Mouse (Mus musculus) kidney, postnatal 25 days (tissue): ENCODE measurements around the gene Ptpn3.
"Not testable (repeated sequence)": the region's sequence is repeated elsewhere in the genome, so short reads cannot be mapped to it uniquely, and the experiment has no call there.

ENCODE experiments used
- DNase-seq, 2 experiments: peaks; one replicate each; pipeline ENCODE4 v3.0.0; 2021; ENCODE audit warnings: mixed read lengths in 2 of 2

The Ptpn3 gene

DNA sequence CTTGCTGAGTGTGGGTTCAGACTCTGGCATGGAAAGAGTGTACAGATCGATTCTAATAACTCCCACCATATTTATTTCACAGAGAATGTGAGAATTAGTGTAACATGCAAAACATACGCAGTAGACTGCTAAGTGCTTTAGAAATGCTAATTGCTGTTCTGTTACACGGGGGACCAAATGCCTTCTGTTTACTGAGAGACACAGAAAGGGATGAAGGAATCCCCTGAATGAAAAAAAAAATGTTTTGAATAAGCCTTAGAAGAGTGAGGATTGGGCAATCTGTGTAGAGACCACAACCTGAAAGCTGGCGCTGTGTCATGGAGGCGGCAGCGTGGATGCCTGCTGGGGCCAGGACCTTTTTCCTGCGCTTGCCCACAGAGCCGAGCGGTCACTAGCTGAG, 86.8 kb downstream of the Ptpn3 start:
- no peak for DNase-seq

DNA sequence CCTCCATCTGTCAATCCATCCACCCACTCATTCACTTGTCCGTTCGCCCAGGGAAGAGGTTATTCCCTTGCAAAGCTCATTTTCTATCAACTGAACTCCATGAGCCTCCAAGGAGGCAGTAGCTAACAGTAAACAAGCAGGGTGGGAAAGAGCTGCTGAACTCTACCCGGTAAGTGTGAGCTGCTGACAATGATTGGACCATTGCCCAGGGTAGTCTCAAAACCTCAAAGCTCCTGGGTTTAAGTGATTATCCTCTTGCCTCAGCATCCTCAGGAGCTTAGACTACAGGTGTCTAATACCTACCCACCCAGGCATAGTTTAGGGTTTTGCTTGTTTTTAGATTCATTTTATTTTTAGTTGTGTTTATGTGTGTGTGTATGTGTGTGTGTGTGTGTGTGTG, 87.5 kb downstream of the Ptpn3 start:
- DNase-seq, result no peak

DNA sequence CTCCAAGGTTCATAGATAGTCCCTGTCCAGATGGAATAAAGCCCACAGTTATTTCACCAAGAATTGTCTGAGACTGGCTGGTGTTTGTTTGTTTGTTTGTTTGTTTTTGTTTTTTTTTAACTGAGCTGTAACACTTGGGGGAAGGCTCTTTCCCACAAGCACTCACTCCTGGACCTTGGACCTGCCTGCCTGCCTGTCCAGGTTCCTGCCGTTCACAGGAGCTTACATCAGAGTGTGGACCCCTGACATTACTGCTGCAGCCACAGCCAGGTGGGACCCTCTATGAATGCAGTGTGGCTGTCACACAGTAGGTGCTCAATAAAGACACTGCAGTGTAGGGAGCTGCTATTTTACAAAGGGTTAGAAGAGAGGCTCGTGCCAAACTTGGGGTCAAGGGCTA, 89.9 kb downstream of the Ptpn3 start:
- peak; percentile 12 to 62 for DNase-seq

DNA sequence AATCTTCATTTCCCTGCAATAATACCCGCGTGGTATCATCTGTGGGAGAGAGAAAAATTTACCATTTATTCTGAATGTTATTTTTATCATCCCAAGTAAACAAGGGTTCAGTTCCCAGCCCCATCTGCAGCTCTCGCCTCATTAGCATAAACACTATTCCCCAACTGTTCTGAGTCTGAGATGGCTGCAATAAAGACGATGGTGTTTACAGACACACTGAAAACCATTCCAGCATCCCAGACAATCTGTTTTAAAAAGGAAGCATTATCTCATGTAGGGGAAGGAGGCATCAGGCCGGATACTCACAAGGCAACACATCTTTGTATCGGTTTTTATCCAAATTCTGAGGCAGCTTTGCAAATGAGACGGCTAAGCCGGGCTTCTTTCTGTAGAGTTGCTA, 95.7 kb downstream of the Ptpn3 start:
- no peak for DNase-seq

DNA sequence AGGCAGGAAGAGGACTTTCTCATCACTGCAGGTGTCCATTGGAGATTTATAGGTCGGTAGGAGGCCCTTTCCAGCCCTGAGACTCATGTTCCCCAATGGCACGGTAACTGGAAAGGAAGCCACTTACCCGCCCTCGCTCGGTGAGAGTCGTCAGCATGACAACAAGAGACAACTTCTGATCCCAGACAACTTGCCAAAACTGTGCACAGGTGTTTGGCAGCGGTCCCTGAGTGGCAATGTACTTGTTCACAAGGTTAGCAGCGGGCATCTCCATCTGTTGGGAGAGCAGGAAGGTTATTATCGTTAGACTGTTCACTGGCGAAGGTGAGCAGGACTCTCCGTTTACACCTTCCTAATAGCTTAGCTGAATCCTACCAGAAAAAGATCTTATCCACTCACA, 96.9 kb downstream of the Ptpn3 start:
- no peak for DNase-seq

DNA sequence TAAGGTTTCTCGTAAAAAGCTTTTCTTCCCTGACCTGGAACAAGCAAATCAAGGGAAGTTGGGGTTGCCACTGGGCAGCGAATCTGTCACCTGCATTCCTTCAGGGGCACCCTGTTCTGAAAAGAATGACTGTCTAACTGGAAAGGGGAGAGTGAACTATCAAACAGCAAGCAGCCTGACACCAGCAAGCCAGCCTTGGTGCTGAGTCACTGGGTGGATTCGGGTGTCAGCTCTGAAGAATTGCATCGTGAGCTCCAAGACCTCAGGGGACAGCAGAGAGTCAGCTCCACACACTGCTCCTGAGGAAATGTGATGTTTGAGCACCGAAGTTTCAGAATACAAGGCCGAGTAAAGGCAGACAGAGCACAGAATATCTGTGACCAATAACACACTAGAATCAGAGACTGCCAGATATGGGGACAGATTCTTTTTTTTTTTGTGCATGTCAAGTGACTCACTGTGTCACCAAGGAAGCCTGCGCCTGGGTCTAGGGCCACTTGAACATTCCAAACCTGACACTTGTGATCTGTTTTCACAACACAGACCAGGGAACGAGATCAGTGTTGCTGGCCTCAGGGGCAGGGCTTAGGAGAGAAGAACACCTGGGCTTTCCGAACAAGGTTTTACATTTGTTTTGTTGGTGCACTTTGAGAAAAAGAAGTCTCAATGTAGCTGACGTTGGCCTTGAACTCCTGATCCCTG, 98.8 kb downstream of the Ptpn3 start:
- no peak for DNase-seq

DNA sequence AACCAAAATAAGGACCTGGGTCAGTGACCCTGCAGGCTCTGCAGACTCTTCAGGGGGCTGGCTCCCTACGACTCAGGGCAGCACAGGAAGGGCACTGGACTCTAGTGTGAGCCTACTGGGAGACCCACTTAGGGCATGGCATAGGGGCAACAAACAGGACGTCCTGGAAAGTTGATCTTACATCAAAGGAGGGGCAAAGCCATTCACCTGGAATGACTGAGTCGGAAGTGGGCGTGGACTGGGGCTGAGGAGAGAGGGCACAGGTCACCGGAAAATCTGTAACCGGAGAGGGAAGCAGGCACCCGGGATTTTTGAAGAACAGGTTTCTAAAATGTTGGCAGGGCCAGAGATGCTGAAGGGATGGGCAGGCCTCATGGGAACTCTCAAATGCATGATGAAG, 99.5 kb downstream of the Ptpn3 start:
- DNase-seq, result no peak

DNA sequence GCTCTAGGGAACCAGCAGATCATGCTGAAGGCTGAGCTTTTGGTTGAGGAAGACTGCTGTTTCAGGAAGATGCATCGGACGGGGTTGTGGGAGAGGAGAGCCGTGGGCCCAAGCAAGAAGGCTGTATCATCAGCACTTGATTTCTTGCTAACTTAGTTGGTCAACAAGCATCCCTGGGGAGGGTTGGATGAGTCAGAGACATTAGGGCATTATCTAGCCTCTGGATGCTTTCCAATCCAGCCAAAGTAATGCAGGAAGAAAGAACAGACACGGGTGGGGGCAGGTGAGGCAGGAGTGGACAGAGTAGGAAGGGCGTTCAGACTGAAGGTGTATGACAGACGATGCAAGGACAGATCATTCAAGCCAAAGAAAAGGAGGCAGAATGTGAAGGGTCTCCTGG, 101.0 kb downstream of the Ptpn3 start:
- no peak for DNase-seq

DNA sequence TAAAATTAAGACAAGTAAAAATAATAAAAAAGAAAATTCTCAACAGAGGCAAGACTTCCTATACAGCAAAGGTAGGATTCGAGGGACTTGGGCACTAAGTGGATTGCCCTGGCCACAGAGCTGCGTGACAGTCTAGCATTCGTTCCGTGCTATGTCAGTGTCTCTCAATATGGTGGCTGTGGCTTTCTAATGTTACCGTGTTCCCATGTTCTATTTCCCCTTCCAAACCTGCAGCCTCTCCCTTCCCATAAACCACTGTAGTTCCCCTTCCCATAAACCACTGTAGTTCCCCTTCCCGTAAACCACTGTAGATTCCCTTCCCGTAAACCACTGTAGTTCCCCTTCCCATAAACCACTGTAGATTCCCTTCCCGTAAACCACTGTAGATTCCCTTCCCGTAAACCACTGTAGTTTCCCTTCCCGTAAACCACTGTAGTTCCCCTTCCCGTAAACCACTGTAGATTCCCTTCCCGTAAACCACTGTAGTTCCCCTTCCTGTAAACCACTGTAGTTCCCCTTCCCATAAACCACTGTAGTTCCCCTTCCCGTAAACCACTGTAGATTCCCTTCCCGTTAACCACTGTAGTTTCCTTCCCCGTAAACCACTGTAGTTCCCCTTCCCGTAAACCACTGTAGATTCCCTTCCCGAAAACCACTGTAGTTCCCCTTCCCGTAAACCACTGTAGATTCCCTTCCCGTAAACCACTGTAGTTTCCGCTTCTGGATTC, 102.8 kb downstream of the Ptpn3 start:
- DNase-seq, result not testable (repeated sequence)

DNA sequence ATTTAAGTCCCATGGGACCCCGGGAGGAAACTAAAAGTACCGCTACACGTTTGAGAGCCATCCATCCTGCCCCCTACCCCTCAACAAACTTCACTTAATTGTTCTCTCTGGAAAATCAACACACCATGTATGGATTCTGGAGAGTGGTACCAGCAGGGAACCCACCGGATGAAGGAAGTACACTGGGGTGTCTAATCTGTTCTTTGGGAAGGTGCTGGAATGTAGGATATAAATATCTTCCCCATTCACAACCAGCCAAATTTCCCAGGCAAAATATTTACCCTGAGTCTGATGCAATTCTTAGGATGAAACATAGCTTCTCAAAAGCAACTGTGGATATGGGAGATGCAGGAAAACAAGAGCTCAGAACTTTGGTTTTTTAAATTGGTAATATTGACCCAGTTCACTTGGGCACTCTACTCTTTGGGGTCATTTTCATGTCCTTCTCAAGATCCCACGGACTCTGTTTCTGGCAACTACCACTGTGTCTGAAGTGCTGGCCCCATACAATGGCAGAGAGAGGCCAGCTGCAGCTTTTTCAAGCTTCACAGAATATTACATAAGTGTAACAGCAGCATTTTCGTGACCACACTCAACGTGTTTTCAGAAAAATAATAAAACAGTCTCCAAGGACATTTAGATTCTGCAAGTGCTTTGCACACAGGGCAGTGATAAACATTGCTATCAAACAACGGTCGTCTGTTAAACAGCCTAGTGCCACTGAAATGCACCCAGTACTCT, 109.9 kb downstream of the Ptpn3 start:
- no peak for DNase-seq

DNA sequence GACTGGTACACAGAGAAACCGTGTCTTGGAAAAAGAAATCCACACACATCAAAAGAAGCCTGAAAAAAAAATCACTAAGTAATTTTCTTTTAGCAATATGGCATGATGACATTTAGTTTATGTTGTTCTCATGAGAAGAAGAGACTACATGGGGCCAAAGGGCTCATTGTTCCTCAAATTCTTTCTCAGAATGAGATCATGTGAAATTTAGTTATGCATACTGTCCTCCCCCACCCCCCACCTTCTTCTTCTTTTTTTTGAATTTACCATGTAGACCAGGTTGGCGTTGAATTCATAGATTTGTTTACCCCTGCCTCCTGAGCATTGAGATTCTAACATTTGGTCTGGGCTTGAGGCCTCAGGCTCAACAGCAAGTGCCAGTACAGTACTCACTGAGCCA, 111.8 kb downstream of the Ptpn3 start:
- no peak for DNase-seq

DNA sequence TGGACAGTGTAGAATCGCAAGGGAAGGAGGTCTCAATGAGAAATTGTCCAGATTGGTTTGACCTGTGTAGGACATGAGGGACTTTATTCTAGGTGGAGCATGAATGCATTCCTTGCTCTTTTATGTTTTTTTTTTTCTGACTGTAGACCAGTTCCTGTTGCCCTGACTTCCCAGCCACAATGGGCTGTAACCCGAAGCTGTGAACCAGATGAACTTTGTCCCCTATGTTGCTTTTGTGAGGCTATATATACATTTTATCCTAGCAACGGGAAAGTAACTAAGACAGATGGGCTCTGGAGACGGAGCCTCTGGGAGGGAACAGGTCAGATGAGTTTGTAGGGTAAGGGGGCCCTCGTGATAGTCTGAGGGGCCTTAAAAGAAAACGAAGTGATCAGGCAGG, 115.6 kb downstream of the Ptpn3 start:
- no peak for DNase-seq

DNA sequence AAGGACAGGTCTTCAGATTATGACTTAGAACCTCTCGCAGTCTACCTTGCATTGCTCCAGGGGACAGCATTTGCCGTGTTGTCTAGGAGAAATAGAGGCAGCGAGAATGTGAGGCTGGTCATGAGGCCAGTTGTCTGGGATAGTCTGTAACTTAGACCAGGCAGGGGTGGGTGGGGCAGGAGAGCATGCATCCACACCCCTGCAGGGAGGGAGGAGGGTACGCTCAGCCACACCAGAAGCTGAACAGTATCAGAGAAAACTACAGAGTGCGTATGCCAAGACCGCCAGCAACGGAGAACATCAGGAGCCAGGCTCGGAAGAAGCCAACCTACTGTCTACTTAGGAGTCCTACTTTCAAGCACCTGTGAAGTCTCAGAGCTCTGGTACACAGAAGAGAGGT, 116.2 kb downstream of the Ptpn3 start:
- no peak for DNase-seq

DNA sequence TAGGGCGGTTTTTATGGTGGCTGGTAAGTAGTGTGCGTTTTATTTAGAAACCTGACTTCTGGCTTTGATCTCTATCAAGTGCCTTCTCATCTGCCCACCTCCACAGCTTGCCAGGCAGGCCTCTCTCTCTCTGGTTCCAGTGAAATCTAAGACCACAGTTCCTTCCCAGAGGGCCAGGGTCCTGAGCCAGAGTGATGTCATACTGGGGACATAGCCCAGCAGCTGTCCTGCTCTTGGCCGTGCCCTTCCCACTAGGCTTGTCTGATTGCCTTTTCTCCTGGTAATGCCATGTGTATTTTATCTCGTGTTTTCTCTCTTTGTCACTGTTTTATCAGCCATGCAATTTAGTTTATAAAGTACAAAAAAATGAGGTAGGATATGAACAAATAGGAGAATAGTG, 118.1 kb downstream of the Ptpn3 start:
- no peak for DNase-seq

DNA sequence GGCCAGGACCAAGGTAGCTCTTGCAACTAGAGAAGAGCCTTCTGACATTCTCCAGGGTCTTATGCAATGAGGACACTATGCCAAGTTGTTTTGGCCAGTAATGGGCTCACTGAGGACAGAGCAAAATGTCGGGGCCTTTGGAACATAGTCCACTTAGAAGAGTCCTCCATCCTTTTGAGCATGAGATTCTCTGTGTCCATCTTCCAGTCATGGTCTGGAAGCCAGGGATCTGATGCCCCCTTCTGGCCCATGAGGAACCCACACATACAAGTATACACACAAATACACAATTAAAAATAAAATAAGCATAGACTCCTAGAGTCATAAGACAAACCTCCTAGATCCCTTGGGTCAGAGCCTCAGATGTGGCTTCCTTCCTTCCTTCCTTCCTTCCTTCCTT, 120.1 kb downstream of the Ptpn3 start:
- DNase-seq, result peak; percentile 50 to 55

DNA sequence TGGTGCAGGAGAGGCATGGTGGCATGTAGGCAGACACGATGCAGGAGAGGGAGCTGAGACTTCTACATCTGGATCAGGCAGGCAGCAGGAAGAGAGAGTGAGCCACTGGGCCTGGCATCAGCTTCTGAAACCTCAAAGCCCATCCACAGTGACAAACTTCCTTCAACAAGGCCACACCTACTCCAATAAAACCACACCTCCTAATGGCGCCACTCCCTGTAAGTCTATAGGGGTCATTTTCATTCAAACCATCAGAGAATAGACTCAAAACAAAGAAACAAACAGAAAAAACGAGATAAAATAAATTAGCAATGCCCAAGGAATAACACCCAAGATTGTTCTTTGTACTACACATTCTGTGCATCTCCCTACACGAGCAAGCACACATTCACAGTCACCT, 122.8 kb downstream of the Ptpn3 start:
- no peak for DNase-seq

DNA sequence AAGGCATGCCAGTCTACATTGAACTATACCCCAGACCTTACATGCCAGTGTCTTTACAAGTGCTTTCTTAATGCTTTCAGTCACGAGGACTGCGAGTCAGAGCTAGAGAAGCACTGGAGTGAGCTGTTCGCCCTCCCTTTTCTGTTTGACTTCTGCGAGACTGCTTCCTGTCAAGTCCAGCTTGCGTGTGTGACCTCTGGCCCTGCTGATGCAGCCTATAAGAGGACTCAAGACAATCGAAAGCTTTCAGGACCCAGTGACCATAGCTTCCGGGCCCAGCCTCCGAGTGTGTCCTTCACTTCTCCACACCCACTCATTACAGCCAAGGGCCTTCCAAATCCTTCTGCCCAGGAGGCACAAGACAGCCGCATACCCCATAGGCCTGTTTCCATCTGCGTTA, 126.3 kb downstream of the Ptpn3 start:
- DNase-seq, result peak in 1 of 2 experiments; percentile 3

DNA sequence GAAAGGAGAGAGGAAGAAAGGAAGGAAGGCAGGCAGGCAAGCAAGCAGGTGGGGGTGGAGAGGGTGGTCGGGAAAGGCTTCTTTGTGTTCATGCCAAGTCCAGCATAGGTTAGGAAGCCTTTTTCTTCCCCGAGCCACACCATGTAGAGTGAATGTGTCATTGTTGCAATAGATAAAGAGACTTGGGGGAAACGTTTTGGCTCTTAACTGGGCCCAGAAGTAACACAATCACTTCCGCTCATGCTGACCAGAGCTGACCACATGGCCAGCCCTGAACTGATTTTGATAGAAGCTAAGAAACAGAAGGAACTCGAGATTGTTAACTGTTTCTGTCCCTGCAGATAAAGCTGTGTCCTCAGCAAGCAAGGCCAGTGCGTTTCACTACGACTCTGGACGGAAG, 128.8 kb downstream of the Ptpn3 start:
- no peak for DNase-seq

DNA sequence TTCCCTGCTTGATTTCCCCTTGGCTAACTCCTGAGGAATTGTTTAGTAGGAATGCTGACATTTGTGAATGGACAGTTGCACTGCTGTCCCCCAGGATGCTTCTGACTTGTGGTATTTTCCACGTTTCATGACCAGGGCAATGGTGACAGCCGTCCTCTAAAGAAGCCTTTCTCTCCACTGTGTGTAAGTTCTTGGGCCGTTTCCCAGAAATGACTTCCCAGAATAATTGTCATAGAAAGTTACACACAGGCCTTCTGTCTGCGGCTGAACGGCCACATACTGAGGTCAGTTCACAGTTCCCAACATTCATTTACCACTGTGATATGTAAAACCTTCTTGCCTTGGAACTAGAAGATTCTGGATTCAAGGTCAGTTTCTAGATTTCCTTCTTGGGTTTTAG, 129.8 kb downstream of the Ptpn3 start:
- peak in 1 of 2 experiments; percentile 2 for DNase-seq

DNA sequence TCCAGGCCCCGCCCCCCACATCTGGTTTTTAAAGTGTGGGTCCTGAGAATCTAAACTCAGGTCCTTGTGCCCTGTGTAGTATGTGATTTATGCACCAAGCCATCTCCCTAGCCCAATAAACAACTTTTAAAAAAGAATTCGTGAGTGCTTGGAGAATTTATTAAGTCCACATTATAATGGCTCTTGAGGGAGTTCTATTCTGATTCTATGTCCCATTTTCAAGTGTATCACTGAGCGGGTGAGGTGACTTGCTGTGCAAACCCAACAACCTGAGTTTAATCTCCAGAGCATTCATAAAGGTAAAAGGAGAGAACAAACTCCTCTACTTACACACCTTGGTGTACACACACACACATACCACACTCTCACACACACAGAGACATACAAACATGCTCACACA, 133.0 kb downstream of the Ptpn3 start:
- no peak for DNase-seq

DNA sequence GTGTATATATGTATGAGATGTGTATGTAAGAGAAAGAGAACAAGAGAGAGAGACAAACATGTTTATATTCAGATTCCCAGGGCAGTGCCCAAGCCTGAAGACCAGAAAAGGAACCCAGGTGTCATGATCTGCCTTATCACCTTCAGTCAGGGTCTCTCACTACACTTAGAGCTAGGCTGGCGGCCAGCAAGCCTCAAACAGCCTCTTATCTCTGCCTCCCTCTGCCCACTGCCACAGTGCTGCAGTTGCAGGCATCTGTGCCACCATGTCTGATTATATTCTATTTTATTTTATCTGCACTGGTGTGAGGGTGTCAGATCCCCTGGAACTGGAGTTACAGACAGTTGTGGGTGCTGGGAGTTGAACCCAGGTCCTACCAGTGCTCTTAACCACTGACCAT, 133.4 kb downstream of the Ptpn3 start:
- DNase-seq, result no peak

DNA sequence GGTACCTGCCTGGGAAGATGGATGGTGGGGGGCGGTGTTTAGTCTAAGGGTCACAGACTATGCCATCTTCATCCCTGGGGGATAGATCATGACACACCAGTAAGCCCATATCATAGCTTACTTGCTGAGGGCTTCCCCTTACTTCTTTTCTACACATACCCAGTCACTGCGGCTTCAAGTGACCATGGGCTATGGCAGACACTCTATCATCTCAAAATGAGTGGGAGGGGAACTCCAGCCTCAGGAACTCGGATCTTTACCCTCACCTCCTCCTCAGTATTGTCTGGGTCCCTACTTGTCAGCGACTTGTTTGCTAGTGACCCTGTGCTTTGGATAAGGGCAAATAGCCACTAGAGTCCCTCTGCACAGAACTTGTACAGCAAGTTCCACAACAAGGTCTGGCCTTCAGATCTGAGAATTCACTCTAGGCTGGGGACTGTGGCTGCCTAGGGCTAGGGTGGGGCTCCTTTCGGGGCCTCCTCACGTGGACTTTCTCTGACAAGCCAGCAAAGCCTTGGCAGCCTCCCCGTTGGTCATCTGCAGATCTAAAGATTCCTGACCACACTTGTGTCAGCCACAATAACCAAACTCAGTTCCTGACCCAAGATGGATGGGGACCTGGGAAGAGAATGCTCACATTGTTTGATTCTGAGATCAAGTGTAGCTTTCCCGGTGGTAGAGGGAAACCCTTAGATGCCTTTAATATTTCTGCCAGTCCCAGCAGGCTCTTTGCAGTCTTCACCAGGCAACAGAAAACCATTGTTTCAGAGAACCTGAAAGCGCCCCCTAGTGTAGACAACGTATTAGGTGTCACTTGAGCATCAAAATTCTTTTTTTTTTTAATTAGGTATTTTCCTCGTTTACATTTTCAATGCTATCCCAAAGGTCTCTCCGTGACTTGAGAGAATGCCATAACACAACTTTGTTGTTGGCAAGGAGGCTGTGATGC, 134.4 kb downstream of the Ptpn3 start:
- DNase-seq, result peak; percentile 19 to 76

DNA sequence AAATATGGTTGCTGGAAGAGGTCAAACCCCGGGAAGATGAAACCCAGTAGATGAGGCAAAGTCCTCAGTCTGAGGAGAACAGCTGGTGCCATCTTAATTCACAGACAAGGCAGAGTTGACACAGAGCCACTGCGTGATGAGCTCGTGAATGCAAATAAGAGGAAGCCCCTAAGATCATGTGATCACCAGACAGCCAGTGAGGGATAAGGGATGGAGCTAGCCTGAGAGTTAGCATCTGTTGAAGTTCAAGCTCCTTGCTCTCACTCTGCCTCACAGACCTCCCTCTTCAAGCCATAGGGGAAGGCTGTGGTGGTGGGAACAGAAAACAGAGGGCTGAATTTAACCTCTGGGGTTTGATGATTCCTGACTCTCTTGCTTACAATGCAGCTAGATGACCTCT, 136.0 kb downstream of the Ptpn3 start:
- DNase-seq, result no peak
